Mouse (Mus musculus) stomach, postnatal 0 days (tissue): ENCODE measurements around the gene Gm42372. TPM values are rescaled to one million over a fixed set of nuclear protein-coding genes. Genes with fewer than 3 reads are reported as not detected.

Experiments
- ATAC-seq: fragments of 200-750 bp; cut with Nextera tagmentation; 2 replicates; pipeline ENCODE4 v1.8.0; 2017; ENCODE audit not compliant: low FRiP score, low TSS enrichment
- DNase-seq: peaks from one replicate; pipeline ENCODE4 v3.0.0-alpha.2; 2016; ENCODE audit warnings: low spot score
- H3K27ac ChIP-seq: fragments of 300-500 bp; sonication (generic); replicated peaks from 2 replicates; pipeline ENCODE4 v1.5.1; 2014; ENCODE audit warnings: mild to moderate bottlenecking, control low read depth
- H3K27me3 ChIP-seq: fragments of 300-500 bp; sonication (generic); 2 replicates; pipeline ENCODE4 v1.6.1; 2014; ENCODE audit warnings: low read length; ENCODE audit not compliant: control insufficient read depth, insufficient read depth
- H3K36me3 ChIP-seq: fragments of 300-500 bp; sonication (generic); 2 replicates; pipeline ENCODE4 v1.6.1; 2014; ENCODE audit warnings: low read length, mixed read lengths; ENCODE audit not compliant: control insufficient read depth, insufficient read depth
- H3K4me1 ChIP-seq: fragments of 300-500 bp; sonication (generic); replicated peaks from 2 replicates; pipeline ENCODE4 v1.6.1; 2014; ENCODE audit warnings: antibody characterized with exemption; ENCODE audit not compliant: control insufficient read depth, insufficient read depth
- H3K4me2 ChIP-seq: fragments of 300-500 bp; sonication (generic); replicated peaks from 2 replicates; pipeline ENCODE4 v1.6.1; 2014; ENCODE audit warnings: low read depth, mild to moderate bottlenecking, control low read depth, moderate library complexity
- H3K4me3 ChIP-seq: fragments of 300-500 bp; sonication (generic); 2 replicates; pipeline ENCODE4 v1.5.1; 2014; ENCODE audit warnings: low read depth, low read length, control low read depth
- H3K9ac ChIP-seq: fragments of 300-500 bp; sonication (generic); 2 replicates; pipeline ENCODE4 v1.6.1; 2014; ENCODE audit warnings: mild to moderate bottlenecking, low read length, control low read depth, mixed read lengths
- H3K9me3 ChIP-seq: fragments of 300-500 bp; sonication (generic); 2 replicates; pipeline ENCODE4 v1.6.1; 2016; ENCODE audit warnings: low read length; ENCODE audit not compliant: control insufficient read depth
- CTCF ChIP-seq: IDR thresholded peaks from 2 replicates; pipeline ENCODE4 v1.5.1; 2016; ENCODE audit warnings: antibody characterized with exemption, low read depth, mild to moderate bottlenecking, moderate library complexity
- EP300 ChIP-seq: optimal IDR thresholded peaks from 2 replicates; pipeline ENCODE3; 2016; ENCODE audit warnings: antibody characterized with exemption
- WGBS: fragments of 180-500 bp; shearing (Covaris S2); extraction: QIAGEN DNeasy Blood & Tissue Kit; methylation state at CpG from one replicate; pipeline ENCODE4 v1.1.7; 2014; 5-methylcytosine and 5-hydroxymethylcytosine counted together
- polyA plus RNA-seq: library from polyadenylated mRNA; unstranded; fragments of >200 nt; fragmentation: Nextera tagmentation; extraction: Ambion mirVana; gene quantifications from 2 replicates; pipeline ENCODE4 v1.2.1, GENCODE M21; 2015

Gene Gm42372
- polyA plus RNA-seq, 1 experiment from 2014 or later: 0.15 TPM

- WGBS: 58% methylated on average over 6 of the region's 6 CpGs
- Histone ChIP-seq H3K27ac (no peak overlapping the region), H3K4me3 (no peak overlapping the region), H3K4me1 (no peaks in the 10 kb centered on the region), H3K27me3 (no peaks in the 10 kb centered on the region), H3K36me3 (no peaks in the 10 kb centered on the region), H3K9ac (no peak overlapping the region), H3K4me2 (no peak overlapping the region), H3K9me3 (no peaks in the 10 kb centered on the region)
- peak; percentile 18; the same call in 1 of the 2 replicates for ATAC-seq
- TF ChIP-seq EP300 (no peak), CTCF (no peak)
- DNase-seq: no peak
These were observed 8.9 kb upstream of the Gm42372 start for GRCm38 (mm10) chr7:16974018-16974417.

GRCm38 (mm10) chr7:16976298-16976697 is 6.6 kb upstream of the Gm42372 start:
- WGBS: 53% methylated on average over 8 of the region's 8 CpGs

GRCm38 (mm10) chr7:16978173-16978572 is 4.7 kb upstream of the Gm42372 start:
- TF ChIP-seq EP300 (no peak), CTCF (no peak)
- Histone ChIP-seq H3K27me3 (no peaks in the 10 kb centered on the region), H3K27ac (no peak overlapping the region), H3K36me3 (no peaks in the 10 kb centered on the region), H3K9ac (no peak overlapping the region), H3K4me1 (no peaks in the 10 kb centered on the region), H3K9me3 (no peaks in the 10 kb centered on the region), H3K4me2 (no peak overlapping the region), H3K4me3 (no peak overlapping the region)
- WGBS: 63% methylated on average over 6 of the region's 6 CpGs
- ATAC-seq (no peak), DNase-seq (no peak)

More at GRCm38 (mm10) chr7:16976298-16976697, 6.6 kb upstream of the Gm42372 start:
- no peak overlapping the region for H3K4me2 ChIP-seq
- no peaks in the 10 kb centered on the region for H3K27me3 ChIP-seq
- no peak overlapping the region for H3K4me3 ChIP-seq
- no peak overlapping the region for H3K27ac ChIP-seq
- no peaks in the 10 kb centered on the region for H3K9me3 ChIP-seq
- ATAC-seq (no peak), DNase-seq (no peak)
- TF ChIP-seq EP300: no peak
- no peak for TF ChIP-seq CTCF
- H3K9ac ChIP-seq: no peak overlapping the region
- no peaks in the 10 kb centered on the region for H3K4me1 ChIP-seq
- no peaks in the 10 kb centered on the region for H3K36me3 ChIP-seq

GRCm38 (mm10) chr7:16978593-16978992 is 4.3 kb upstream of the Gm42372 start:
- DNase-seq (no peak), ATAC-seq (no peak)
- WGBS: 82% methylated on average over 3 of the region's 3 CpGs
- Histone ChIP-seq H3K36me3 (no peaks in the 10 kb centered on the region), H3K27ac (no peak overlapping the region), H3K9ac (no peak overlapping the region), H3K27me3 (no peaks in the 10 kb centered on the region), H3K4me3 (no peak overlapping the region), H3K4me2 (no peak overlapping the region), H3K4me1 (no peaks in the 10 kb centered on the region), H3K9me3 (no peaks in the 10 kb centered on the region)
- no peak for TF ChIP-seq EP300
- no peak for TF ChIP-seq CTCF

- WGBS: under 1% methylated on average over 12 of the region's 12 CpGs
- peak overlapping the region; percentile 35; the same call in 1 of the 2 replicates for H3K27ac ChIP-seq
- peak overlapping the region; percentile 12; the same call in 1 of the 2 replicates for H3K4me3 ChIP-seq
- ATAC-seq: peak; percentile 64; the same call in 1 of the 2 replicates
- H3K4me1 ChIP-seq: no peaks in the 10 kb centered on the region
- H3K27me3 ChIP-seq: no peaks in the 10 kb centered on the region
- H3K9ac ChIP-seq: no peak overlapping the region
- TF ChIP-seq CTCF (no peak), EP300 (no peak)
- no peaks in the 10 kb centered on the region for H3K36me3 ChIP-seq
- peak; percentile 47 for DNase-seq
- H3K9me3 ChIP-seq: no peaks in the 10 kb centered on the region
- peak overlapping the region; percentile 46 for H3K4me2 ChIP-seq
These were observed 2.5 kb upstream of the Gm42372 start for GRCm38 (mm10) chr7:16980348-16980747.

- DNase-seq (no peak), ATAC-seq (no peak)
- no peak overlapping the region for H3K27ac ChIP-seq
- H3K4me1 ChIP-seq: no peaks in the 10 kb centered on the region
- H3K36me3 ChIP-seq: no peaks in the 10 kb centered on the region
- no peaks in the 10 kb centered on the region for H3K9me3 ChIP-seq
- 29% methylated on average over 7 of the region's 7 CpGs for WGBS
- no peak overlapping the region for H3K9ac ChIP-seq
- no peak overlapping the region for H3K4me3 ChIP-seq
- TF ChIP-seq EP300 (no peak), CTCF (no peak)
- no peaks in the 10 kb centered on the region for H3K27me3 ChIP-seq
- no peak overlapping the region for H3K4me2 ChIP-seq
These were observed 4.8 kb downstream of the Gm42372 start for GRCm38 (mm10) chr7:16987541-16988149.
